Mouse (Mus musculus): ENCODE measurements at regions not wholly inside any gene's neighbourhood (a gene's known extent, or its start where the extent isn't known, plus 50 kb on each side); places are given as distances from the start of the nearest gene placed in this dataset.

DNA sequence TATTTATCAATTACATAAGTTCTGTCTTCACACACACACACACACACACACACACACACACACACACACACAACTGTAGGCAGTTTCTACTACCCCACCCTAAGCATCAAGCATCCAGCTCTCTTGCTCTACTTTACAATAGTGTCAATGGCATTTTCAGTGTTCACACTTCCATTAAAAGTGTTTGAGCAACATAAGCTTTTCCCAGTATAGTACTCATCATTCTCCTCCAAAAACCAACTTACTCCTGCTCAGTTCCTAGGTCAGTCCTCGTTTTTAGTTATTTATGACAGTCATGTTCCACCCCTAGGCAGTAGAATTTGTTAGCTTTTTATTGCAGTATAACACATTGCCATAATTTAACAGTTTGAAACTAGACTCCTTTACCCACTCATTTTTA, 145.4 kb upstream of the Lrrc7 start:
- ChIA-PET POLR2A (no interaction called here), CTCF (interaction anchor here in 1 of 4 experiments (0.6 kb wide), 1 partner anchor 1243 kb away, joined by 3 read pairs; no protein-coding TSS in a partner anchor)

DNA sequence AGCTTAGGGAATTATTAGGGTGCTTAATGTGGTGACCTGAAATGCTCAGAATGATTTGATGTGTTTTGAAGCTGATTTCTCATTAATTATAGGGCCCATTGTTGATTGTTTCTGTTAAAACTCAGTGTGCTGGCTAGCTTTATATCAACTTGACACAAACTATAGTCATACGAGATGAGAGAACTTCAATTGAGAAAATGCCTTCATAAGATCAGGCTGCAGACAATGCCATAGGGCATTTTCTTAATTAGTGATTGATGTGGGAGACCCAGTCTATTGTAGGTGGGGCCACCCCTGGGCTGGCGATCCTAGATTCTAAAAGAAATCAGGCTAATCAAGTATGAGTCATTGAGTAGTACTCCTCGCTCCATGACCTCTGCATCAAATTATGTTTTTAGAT, 132.9 kb upstream of the Lrrc7 start:
- CTCF ChIA-PET: no interaction called here
- POLR2A ChIA-PET: no interaction called here

DNA sequence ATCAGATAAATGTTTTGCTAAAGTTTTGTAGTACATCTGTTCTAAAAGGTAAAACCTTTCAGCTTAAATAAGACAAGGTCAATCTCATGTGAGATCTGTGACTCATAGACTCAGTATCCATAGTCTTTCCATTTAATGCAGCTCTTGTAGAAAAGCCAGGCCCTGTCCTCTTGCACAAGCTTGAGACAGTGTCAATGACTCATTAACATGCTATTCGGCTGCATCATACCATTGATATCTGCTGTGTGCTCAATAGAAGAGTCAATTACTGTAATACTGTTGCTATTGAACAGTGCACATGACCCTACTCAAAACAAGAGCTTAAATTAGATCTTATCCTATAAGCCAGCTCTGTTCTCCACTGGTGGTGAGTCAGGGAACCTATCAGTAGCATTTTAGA, 128.7 kb upstream of the Lrrc7 start:
- CTCF ChIA-PET: no interaction called here
- POLR2A ChIA-PET: no interaction called here

DNA sequence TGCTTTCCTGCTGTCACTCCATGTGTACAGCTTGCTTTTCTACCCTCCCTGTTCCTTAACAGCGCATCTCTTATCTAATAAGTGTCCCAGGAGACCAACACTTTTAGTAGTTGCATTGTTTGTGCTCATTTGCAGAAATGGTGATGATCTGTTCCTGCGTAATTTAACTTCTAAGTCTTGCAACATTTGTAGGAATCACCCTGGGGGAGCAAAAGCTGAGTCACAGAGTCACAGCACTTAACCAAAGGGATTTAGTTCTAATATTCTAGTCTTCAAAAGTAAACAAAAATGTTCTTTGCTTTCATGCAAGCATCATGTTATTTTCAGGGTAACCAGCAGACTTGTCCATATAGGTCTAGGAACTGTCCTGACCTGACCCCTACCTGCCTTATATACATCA, 83.7 kb upstream of the Lrrc7 start:
- CTCF ChIA-PET: no interaction called here
- POLR2A ChIA-PET: no interaction called here
